Mouse (Mus musculus) brain, embryonic 14.5 days (tissue): Measurements from ENCODE around the gene Gas7.

Experiments used
- CTCF ChIP-seq: fragments of 200-500 bp; IDR thresholded peaks from 2 replicates; pipeline ENCODE4 v1.5.1; 2012; ENCODE audit warnings: inconsistent platforms, mild to moderate bottlenecking, moderate library complexity, borderline replicate concordance; ENCODE audit not compliant: insufficient read depth, insufficient read length; ENCODE audit errors: extremely low read depth
- POLR2A ChIP-seq: fragments of 200-500 bp; IDR thresholded peaks from 2 replicates; pipeline ENCODE4 v1.6.1; 2012; ENCODE audit warnings: mild to moderate bottlenecking, inconsistent platforms, borderline replicate concordance; ENCODE audit not compliant: poor library complexity, insufficient read depth, insufficient read length, severe bottlenecking; ENCODE audit errors: extremely low read depth

DNA sequence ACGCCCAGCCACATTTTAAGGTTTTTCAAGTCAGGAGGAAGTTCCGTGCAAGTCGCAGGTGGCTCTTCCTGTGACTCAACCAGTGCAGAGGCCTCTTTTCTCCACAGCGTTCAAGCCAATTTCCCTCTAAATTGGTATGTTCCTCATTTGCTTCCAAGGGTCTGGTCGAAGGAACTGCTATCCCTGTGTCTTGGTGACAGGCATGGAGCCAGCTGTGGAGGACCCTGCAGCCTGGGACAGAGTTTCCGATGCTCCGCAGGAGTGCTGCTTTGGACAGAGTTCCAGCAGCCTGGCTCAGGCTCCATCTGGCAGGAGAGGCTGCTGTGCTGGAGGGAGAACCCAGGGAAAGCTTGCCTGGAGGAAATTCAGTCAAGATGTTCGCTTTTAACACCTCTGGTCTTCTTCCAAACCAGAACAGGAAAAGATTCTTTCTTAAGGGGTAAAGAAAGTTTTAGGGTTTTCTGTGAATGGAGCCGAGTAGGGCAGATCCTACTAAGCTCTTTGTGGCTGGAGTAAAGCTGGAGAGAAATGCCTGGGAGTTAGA is 27.1 kb downstream of the Gas7 start:
- no peak for TF ChIP-seq CTCF
- TF ChIP-seq POLR2A = no peak
